Mouse (Mus musculus) kidney, adult 9 months (tissue): ENCODE data around the gene Abcf2.
A peak's percentile ranks its signal among the peaks of the same experiment; 100 is the strongest.
"Not testable (repeated sequence)": the region's sequence is repeated elsewhere in the genome, so short reads cannot be mapped to it uniquely, and the experiment has no call there.

Source experiments
- DNase-seq: peaks from one replicate; pipeline ENCODE4 v3.0.0; 2022

The Abcf2 gene

DNA sequence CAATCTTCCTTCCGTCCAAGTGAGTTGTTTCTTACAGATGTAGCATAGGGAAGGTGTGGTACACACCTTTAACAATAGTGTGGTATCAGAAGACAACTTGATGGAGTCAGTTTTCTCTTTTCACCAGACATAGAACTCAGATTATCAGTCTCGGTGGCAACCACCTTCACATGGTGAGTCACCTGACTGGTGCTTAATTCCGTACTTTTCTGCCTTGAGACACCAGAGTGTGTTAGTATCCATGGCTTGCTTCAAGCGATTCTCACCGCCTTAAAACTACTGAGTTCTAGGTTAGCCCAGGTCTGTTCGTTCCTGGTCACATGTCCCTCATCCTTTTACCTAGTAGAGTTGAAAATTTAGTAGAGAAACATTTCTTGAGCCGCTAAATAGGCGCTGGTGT is 8.8 kb upstream of the Abcf2 start:
- no peak for DNase-seq

DNA sequence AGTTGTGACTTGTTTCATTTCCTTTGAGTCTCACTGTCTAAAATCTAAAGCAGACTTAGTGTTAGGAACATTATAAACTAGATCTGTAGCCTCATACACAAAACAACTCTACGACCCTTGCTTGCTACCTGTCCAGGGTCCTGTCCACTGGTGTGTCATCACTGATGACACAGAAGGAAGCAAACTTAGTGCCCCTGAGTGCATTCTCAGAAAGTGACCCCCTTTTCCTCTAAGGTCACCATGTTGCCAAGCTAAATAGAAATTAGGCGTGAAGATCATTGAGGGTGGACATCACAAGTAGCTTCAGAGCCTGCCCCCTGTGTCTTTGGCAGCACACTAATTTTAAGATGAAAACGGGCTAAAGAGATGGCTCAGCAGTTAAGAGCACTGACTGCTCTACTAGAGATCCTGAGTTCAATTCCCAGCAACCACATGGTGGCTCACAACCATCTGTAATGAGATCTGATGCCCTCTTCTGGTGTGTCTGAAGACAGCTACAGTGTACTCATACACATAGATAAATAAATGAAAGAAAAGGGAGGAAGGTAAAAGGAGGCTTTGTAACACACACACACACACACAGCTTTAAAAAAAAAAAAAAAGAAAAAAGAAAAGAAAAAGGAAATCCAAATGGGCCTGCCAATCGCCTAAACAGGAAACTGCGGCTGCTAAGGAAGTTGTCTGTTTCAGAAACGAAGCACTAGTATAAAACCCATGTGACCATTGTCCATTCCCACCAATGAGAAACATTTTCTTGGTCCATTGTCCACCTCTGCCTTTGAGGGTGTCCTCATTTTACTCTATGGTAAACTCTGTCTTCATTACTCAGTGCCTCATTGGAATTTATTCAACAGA is 1.1 kb upstream of the Abcf2 start:
- no peak for DNase-seq

DNA sequence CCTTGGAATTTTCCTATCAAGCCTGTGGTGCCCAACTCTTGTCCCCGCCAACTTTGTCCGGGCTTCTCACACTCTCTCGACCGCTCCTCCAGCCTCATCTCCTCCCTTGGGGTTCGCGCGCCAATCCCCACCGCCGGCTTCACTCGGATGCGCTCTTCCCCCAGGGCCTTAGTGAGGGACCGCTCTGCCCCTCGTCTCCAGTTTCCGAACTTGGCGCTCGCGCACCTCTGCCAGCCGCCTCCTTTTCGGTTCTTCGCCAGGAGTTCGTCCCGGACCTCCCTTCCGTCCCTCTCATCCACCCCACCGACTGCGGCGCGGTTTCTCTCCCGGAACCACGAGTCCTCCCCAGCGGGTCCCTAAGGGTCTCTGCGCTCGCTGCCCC is 475 bp downstream of the Abcf2 start:
- DNase-seq: no peak

DNA sequence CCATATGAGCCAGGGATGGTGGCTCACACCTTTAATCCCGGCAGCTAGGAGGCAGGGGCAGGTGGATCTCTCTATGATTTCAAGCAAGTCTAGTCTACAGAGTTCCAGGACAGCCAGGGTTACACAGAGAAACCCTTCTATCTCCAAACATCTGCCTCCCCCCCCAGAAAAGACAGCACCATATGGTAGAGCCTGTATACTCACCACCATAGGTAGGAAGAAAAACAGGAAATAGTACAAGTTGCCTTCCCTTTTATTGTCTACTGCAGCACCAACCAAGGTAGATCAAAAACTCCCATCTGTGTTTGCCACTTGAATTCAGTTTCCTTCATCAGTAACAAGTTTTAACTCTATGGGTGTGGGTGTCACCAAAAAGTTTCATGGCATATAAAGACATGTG is 1.3 kb downstream of the Abcf2 start:
- no peak for DNase-seq

DNA sequence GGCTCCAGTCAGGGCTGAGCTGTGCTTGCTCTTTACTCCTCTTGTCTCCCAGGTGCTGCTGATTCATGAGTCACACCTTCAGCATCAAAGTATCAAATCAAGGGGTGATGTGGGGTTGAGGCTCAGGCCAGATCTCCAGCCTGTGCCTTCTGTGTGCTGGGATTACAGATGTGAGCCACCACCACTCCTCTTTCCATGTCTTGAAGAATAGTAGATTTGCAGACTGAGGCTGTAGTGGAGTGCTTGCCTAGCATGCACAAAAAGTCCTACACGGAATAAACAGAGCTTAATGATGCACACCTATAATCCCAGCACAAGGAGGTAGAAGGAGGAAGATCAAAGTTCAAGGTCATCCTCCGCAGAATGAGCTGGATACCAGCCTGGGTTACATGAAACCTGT is 20.6 kb downstream of the Abcf2 start, which contains the start of gene 4931409K22Rik:
TSS of gene 4931409K22Rik (minus strand) at position 101 of the 400 bp plus-strand sequence.
- no peak for DNase-seq

DNA sequence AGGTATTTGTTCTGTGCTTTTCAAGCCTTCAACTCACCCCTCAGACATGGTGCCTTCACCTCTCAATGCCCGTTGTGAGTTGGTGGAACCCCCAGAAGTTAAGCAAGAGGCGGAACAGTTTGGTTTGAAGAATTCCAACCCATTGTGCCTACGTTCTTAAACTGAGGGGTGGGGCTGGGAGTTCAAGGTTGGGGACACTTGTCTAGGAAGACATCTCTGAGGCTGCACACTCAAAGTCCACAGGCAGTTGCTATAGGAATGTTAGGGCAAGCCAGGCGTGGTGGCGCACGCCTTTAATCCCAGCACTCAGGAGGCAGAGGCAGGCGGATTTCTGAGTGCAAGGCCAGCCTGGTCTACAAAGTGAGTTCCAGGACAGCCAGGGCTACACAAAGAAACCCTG is 21.9 kb downstream of the Abcf2 start:
- DNase-seq: not testable (repeated sequence)

DNA sequence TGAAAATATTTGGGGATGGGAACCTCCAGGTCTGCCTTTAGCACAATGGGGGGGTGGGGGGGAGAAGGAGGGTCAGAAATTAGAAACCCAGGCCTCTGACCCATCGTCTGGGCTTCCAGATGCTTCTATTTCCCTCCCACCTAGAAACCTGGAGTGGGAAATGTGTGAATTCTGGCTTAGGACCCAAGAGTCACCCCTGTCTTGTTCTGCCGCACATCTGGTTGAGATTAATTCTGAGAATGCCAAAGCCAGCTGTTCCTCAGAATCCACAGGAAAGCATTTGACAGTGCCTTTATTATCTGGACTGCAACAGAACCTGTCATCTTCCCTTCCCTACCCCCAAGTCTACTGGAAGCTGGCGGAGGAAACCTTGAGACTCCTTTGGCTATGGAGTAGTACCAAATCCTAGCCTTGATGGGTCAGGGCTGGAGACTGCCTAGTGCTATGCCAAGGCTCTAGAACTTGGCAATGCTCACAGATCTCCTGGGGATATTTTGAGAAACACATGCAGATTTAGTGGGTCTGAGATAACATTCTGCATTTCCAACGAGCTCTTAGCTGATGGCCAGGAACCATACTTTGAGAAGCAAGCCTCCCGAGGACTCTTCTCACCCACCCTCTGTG is 23.5 kb downstream of the Abcf2 start:
- DNase-seq: no peak

DNA sequence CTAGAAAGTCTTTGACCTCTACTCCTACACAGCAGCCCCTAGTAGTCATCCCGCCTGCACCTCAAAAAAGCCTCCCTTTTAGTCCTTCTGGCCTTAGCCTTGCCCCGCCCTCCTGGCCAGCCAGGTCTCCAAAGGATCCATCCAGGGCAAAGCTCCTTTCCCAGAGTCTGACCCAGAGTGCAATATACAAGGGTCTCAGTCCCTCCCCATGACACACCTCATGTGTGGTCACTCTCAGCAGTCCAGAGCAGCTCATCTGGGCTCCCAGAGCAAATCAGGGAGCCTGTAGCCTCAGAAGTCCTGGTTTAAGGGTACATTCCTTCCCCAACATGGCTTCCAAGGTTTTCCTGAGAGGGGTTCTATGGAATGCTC is 26.0 kb downstream of the Abcf2 start:
- DNase-seq: no peak

DNA sequence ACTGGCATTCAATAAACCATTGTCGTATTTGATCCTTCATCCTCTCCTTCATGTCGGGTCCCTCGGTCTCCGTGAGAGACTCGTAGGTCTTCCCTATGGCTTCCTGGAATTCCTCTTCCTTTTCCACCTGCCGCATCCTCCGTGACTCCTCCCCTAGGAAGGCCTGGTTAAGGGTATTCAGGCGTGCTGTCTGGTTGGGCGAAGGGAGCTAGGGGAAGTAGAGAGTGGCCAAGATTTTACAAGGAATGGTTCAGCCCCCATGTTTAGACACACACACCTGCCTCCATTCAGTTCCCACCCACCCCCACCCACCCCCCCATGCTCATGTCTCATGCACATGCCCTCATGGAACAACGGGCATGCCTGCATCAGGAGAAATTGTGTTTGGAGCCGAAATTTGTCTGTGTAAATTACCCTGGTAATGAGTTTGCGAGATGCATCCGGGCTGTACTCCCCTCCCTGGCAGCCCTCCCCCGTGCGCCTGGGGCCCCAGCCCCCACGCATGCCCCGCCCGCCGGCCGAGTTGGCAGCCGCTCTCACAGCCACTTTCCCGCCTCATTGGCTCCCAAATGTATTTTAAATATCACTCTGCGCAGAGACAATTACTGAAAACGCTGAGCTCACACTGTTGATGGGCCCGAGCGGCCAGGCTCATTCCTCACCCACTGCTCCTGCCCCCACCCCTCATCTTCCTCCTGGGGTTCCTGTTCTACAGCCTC is 26.5 kb downstream of the Abcf2 start:
- DNase-seq: no peak

DNA sequence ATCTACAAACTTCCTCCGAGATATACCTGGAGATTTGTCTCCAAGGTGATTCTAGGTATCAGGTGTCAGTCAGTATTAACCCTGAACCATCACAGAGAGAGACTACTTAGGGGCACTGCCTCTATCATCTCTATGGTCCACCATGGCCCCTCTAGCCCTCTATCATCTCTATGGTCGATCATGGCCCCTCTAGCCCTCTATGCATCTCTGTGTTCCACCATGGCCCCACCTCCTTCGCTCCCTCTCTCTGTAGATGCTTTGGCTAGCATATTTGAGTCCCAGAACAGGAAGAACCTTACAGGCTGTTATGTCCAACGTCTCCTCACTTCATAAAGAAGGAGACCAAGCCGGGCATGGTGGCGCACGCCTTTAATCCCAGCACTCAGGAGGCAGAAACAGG is 34.6 kb downstream of the Abcf2 start:
- DNase-seq: no peak

DNA sequence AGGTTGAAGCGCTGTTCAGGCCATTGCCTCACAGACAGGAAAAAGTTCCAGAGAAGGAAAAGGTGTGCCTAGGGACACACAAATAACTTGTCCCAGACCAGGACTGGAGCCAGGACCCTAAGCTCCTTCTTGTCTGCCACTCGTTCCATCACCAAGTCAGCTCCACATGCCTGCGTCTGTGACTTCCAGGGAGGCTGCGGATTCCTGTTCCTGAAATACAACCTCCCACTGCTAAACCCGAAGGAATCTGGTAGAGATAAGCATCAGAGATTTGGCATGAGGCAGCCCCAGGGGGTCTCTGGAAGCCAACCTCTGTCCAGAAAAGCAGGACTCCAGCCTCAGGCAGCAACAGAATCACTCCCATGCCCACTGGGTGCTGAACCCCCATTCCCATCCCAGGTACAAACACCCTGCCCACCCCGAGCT is 36.1 kb downstream of the Abcf2 start:
- no peak for DNase-seq

DNA sequence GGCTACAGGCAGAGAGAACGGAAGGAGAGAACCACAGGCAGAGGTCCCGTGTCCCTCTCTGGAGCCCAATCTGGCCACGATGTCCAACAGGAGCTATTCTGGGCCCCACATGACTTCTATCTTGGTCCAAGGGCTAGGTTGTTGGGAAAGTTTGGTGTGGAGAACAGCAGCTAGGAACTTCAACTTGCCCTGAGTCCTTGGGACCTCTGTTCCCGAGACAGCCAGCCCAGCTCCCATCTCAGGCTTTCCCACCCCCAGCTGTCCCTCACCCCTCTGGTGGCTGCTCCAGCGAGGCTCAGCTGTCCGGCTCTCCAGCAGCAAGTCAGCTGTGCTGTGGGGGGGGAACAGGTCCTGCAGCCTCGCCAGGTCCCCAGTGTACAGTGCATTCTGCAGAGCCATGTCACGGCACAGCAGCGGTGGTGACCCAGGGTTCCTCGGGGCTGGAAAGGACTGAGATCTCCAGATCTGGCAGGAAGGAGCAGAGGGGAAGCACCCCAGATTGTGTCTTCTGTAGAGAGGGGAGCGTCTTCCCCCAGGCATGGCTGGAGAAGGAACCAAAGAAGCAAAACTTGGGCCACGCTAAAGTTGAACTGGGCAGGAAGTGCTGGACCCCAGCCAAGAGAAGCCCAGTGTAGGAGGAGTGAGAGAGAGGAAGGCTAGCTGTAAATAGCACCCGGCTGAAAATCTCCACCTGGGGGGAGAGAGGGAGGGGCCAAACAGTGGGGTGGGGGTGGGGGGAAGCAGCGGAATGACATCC is 36.7 kb downstream of the Abcf2 start, which contains the start of gene Asb10:
TSS of gene Asb10 (minus strand) at position 592 of the 757 bp plus-strand sequence.
- DNase-seq: peak; percentile 41

DNA sequence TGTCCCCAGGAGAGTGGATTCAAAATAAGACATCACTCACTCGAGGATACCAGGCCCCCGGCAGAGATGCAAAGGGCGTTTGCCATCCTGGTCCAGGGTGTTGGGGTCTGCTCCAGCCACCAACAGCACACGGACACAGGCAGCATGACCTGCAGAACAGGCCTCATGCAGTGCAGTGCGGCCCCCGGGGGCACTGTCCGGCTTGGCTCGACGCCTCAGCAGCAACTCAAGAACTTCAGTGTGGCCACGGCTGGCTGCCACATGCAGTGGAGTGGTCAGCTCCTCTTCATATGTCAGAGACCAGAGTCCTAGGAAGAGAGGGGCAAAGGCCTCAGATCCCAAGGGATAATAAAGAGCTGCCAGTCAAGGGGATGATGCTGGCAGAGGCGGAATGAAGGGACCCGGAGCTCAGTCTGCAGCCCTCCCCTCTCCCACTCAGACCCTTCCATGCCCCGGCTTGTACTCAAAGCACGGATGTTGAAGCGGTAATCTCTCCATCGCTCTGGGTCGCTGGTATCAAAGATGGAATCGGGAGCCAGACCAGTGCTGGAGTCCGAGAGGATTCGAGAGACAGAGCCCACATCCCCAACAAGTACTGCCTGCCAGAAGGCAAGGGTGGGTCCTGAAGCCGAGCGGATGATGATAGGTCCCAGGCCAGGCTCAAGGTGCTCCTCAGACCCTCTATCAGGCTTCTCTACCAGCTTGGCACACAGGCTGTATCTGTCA is 37.5 kb downstream of the Abcf2 start:
- no peak for DNase-seq

DNA sequence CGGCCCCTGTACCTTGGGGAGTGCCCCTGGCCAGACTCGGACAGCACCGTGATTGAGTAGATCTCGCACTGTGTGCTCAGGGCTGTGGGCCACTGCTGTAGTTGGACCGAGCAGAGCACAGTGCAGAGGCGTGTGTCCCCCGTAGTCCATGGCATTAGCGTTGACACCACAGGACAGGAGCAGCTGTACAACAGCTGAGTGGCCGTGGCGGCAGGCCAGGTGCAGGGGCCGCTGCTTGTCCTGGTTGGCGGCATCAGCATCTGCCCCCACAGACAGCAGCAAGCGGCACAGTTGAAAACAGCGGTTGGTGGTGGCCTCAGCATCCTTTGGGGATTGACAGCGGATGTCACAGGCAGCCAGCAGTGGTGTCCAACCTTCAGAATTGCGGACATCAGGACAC is 39.6 kb downstream of the Abcf2 start:
- no peak for DNase-seq

DNA sequence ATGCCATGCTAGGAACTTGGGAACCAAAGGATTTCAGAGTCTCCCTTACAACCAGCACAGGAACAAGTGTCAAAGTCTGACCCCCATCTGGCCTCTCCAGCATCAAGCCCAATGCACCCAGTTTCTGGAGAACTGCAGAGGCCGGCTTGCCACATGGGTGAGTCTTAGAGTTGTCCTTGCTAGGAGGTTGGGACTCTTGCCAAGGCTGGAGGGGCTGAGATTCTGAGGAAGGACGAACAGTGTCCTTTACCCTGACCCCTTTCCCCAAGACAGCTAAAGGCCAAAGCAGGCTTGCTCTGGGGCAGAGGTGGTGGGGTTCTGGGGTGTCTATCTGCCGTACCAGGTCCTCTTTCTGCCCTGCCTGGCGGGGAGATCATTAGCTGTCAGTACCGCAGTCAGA is 40.8 kb downstream of the Abcf2 start:
- DNase-seq: no peak

DNA sequence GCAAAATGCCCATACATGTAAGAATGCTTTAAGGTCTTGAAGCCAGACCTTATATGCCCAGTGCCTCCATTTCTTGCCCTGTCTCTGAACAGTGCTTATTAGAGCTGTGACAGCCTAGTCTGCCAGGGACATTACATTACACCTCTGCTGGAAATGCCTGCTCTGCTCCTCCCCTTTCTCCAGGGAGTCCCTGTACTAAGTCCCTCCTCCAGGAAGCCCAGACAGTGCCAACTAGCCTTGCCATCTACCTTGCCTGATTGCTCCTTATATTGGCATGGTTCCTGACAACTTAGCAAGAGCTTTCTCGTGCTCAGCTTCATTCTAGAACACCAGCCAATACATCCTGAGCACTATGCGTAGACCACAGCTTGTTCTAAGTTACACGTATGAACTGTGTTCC is 41.5 kb downstream of the Abcf2 start:
- peak; percentile 14 for DNase-seq

DNA sequence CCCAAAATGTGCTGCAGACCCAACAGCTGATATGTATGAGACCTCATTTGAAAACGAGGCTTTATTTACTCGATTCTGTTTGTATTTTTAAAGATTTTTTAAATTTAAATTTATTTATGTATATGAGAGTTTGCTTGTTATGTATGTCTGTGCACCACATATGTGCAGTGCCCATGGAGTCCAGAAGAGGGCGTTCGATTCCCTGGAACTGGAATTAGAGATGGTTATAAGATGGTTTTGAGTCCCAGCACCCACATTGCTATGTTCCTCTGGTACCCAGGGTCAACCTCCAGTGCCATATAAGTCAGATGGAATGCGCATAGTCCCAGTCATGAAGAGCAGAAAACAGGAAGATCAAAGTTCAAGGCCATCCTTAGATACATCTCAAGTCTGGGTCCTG is 43.0 kb downstream of the Abcf2 start:
- DNase-seq: peak; percentile 25

DNA sequence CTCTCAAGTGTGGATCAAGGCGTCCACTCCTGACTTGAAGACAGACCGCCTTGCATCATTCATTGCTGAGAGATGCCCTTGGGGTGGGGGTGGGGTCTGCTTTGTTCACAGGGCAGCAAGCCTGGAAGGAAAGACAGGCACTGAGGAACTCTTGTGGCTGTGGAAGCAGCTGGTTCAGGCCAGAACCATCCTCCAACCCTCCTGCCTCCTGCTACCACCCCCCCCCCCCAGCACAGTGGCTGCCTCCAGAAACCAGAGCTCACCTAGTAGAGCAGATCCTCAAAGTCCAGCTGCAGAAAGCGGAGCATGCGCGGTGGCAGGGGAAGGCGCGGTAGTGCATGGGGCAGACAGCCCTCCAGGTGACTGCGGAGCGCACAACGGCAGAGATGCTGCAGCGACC is 43.9 kb downstream of the Abcf2 start:
- DNase-seq: no peak

DNA sequence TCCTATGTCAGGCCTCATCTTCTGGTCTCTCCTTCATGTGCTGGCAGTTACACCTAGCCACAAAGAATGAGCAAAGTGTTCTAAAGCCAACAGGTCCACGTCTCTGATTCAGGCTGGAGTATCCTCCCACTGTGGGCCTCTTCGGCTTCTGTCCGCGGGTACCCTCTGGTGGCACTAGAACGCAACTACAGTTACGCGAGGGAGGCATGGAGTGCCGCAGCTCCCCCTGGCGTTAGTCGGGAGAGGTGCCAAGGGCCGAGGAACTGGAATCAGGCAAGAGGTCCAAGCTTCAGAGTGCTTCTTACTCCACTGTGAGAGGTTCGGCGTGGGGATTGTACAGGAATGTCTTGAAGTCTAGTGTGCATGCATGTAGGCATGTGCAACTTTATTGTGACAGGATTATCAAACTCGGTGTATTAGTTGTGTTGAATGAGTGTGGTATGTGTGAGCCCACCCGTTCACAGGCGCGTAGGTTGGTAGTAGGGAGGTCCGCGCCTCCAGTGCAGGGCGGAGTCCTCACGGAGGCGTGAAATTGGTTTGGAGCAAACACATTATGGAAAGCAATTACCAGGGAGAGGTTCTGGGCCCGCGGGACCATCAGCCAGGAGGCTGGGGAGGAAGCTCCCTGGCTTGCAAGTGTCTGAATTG is 47.1 kb downstream of the Abcf2 start:
- DNase-seq: peak; percentile 95

DNA sequence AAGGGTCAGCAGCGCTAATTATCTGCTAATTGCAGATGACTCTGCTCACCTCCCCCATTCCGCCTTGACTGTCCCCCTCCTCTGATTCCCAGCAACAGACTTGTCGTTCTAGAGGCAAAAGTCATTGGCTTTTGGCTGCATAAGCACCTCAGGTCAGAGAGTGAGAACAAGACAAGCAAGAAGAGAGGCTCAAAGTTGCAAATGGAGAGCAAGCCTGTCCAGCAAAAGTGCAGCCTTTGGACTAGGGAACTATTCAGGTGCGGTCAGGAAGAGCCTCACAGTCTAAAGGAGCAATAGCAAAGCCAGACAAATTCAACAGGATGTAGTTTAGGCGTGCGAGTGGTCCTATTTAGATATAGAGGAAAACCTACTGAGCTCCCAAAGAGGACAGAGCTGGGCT is 49.5 kb downstream of the Abcf2 start:
- DNase-seq: no peak

DNA sequence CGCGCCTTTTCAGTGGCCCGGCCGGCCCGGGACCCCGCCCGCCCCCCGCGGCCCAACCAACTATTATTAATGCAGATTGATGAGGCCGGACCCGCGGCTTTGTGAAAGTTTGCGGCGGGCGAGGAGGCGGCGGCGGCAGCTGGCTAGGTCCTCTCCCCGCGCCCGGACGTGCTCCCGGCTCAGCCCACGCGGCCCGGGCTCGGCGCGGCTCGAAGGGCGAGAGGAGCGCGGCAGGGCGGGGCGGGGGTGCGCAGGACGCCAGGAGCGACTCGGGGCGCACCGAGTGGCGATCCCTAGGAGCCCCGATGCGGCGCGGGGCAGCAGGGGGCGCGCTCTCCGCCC is 50.4 kb downstream of the Abcf2 start, which contains the start of gene Gbx1:
TSS of gene Gbx1 (minus strand) at position 314 of the 342 bp plus-strand sequence.
- no peak for DNase-seq
